Mouse (Mus musculus) fibroblast of lung, adult 2 months (primary cell): ENCODE measurements around the gene Adpgk.
"Not testable (repeated sequence)": the region's sequence is repeated elsewhere in the genome, so short reads cannot be mapped to it uniquely, and the experiment has no call there.

Experiments used
- DNase-seq: peaks from one replicate; pipeline ENCODE4 v3.0.0-alpha.2; 2011; ENCODE audit warnings: low read depth

Gene Adpgk

DNA sequence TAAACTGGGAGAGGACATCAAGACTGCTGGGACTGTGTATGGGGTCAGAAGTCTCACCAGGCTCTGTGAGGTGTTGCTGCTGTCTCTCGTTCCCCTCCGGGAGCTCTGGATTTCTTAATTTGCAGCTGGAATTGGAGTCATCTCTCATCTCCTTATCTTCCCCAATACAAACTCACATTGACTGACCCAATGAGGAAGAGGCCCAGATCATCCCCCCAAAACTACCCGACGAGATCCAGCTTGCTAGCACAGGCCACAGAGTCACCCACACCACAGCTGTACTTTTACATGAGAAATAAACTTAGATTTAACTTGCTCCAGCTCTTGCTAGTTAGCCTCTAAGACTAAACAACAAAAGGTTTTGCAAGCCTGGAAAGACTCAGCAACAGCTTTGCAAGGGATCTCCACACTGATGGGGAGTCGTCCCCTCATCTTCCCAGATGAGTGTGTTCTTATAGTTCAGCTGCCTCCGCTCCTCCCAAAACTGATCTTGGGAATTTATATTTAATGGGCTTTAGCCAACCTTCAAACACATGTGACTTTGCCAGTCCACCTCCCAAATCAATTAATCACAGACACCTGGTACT lies 1.7 kb upstream of the Adpgk start:
- DNase-seq = no peak

DNA sequence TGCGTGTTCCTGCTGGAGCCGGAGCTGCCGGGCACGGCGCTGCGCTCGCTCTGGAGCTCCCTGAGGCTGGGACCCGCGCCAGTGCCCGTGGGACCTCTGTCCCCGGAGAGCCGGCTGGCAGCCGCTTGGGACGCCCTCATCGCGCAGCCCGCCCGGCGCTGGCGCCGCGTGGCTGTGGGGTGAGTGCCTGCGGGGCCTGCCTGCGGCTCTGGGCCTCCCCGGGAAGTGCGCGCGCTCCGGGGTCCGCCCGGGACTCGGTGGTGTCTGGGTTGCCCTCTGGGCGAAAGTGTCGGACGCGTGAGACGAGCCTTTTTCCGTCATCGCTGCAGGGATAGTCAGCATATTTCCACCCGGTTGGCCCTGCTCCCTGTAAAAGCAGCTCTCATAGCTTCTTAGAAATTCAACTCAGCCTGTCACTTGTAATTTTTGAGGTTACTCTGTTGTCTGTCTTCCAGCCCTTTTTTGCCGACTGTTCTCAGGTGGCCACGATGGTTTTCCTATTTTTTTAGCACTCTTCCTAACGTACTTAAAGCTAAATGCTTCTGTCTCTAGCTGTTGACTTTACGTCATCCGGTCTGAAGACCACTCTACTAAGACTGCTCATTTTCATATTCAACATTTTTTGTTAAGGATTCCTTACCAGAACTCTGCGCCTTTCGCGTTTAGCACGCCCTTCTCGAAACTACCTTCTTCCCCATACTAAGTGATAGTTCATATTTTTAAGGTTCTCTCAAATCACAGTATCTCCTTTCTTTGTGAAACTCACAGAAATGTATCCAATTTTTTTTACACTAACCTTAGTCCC lies 532 bp downstream of the Adpgk start:
- DNase-seq = no peak

DNA sequence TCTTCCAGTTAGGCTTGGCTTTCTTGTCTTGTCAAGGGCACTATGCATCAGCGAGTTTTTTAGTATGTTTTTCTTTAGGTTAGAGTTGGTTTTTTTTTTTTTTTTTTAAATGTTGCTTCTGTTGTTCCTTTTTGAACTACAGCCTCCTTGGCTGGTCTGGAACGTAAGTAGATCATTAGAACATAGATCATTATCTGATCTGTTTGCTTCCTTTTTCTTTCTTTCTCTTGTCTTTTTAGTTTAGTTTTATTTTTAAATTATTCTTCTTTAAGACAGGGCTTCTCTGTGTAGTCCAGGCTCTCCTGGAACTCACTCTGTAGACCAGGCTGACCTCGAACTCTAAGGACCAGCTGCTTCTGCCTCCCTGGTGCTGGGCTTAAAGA lies 1.1 kb downstream of the Adpgk start:
- no peak for DNase-seq

DNA sequence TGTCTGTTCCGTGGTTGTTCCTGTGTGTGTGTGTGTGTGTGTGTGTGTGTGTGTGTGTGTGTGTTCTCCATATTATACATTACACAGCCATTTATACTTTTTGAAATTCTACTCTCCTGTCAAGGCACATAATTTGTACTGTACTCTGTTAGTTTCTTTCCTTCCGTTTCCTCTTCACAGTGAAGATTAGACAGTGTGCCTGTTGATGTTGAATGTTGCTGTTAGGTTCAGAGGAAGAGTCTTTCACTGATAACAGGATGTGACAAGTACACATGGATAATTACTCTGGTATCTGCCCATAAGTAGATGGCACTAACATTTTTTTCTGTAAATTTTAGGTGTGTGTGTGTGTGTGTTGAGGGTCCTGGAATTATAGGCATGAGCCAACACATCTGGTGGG lies 5.1 kb downstream of the Adpgk start:
- no peak for DNase-seq

DNA sequence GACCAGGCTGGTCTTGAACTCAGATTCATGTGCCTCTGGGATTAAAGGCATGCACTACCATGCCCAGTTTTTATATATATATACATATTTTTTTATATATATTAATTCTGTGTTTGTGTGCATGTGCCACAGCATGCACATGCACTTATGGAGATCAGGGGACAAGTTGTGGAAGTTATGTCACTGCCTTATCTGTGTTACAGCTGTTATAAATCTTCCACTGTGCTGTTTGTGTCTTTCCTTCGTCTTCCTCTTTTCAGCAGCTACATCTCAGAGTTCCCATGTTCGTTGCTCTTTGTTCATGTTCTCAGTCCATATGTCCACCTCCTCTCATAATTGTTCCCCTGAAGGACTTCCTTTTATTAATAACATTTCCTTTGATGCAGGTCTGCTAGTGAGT lies 16.5 kb downstream of the Adpgk start:
- no peak for DNase-seq

DNA sequence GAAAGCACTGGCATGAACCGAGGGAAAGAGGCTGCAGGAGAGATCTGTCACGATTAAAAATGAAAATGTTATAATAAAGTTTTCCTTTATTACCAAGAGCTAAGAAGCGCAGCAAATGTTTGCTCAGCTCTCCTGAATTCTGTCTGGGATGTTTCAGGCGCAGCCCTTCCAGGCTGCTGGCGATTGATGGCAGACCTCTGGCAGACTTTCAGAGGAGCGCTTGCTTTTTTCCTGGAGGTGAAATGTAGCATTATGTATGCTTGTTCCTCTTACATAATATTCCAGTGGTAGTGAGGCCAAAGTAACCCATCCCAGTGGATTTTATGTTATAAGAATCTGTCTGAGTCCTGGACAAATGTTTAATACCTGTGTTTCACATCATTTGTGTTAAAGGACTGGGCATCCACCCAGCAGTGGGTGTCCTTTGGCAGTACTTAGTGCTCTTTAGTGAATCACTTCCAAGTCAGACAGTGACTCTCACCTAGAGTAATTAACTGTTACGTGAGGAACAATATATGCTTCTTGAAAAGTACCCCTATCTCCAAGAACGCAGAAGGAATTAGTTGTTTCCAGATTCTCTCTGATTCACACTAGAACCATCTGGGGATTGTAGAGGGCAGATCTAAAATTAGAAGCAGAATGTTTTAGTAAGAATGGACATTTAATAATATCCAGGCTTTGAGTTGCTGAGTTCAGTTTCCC lies 19.4 kb downstream of the Adpgk start:
- DNase-seq = peak; percentile 47

DNA sequence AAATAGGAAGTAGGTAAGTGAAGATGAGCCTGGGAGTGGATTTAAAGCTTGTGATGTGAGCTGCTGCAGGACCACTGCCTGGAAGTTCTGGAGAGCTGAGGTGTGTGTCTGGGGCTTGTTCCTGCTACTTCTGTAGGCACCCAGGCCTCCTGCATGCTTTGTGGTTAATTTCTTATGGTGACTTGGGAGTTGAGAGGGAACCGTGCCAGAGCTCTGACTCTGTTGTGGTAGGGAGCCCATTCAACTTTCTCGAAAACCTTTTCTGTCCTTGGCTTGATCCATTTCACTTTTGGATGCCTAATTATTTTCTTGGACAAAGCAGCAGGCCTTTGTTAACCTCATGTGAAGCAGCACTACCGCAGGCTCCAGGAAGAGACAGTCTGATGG lies 19.9 kb downstream of the Adpgk start:
- peak; percentile 58 for DNase-seq

DNA sequence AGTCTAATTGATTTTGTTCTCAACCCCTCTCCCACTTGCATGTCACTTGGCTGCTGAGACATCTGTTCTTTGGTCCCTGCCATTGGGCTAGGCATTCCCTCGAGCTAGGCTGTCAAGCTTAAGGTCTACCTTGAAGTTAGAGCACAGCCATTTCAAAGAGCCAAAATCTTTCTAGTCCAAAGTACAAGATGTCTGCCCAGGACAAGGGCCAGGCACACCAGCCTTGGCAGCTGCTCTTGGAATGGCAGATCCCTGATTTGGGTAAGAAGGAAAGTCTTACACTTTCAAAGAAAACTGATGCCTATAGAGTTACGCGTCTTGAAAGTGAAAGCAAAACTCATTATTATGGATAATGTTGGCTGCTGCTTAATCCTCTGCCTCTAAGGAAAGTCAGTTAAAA lies 24.8 kb downstream of the Adpgk start:
- DNase-seq = no peak

DNA sequence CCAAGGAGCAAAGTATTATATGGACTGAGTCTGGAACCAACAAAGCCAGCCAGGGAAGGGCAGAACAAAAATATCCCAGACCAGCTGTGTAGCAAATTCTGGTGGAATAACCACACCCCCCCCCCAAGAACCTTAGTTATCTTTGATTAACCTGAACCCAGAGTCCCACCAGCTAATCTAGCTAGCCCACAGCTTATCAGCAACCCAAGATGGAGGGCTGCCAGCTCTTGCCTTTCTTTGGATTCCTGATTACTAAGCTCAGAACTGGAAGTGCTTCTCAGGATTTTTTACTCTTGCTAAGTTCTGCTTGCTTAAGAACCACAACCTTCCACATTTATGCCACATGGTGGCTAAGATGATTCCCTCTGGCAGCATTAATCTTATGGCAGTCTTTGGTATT lies 33.0 kb downstream of the Adpgk start:
- DNase-seq = peak; percentile 2

DNA sequence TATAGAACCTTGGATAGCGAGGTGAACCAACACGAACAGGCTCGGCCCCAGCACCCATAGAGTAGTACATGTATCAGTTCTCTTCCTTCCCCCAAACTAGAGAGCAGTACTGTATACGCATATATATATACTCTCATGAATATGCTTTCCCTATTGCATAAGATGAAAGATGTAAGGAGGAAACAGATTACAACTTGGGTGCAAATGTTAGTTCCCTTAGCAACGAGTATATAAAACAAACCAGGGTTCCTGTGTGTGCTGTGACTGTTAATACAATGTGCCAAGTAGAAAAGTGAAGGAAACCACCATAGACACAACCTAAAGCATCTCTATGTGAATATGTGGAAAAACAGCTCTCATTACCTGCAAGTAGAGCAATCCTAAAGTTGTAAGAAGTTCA lies 38.7 kb downstream of the Adpgk start:
- no peak for DNase-seq

DNA sequence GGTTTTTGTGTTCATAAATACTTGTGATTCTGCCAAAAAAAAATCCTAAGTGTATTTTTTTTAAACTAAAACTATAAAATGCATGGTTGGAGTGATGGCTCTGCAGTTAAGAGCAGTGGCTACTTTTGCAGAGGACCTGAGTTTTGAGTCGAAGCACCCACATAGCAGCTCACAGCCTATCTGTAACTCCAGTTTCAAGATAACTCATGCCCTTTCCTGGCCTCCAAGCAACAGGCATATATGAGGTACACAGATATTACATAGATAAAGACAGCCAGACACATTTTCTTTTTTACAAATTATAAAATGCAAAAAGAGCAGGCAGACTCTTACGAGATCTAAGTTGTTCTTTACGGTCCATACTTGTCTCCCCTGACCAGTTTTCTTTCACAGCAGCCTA lies 45.2 kb downstream of the Adpgk start:
- DNase-seq = no peak

DNA sequence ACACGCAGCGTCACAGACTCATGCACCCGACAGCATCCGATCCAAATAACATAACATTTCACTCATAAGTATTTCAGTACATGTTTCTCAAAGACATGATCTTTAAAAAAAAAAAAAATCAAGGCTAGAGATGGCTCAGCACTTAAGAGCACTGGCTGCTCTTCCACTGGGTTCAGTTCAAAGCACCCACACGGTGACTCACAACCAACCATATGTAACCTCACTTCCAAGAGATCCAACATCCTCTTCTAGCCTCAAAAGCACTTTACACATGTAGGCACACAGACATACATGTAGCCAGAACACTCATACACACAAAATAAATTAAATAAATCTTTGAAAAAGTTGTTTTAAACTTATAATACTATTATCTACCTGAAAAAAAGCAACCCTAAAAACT lies 46.5 kb downstream of the Adpgk start:
- no peak for DNase-seq

DNA sequence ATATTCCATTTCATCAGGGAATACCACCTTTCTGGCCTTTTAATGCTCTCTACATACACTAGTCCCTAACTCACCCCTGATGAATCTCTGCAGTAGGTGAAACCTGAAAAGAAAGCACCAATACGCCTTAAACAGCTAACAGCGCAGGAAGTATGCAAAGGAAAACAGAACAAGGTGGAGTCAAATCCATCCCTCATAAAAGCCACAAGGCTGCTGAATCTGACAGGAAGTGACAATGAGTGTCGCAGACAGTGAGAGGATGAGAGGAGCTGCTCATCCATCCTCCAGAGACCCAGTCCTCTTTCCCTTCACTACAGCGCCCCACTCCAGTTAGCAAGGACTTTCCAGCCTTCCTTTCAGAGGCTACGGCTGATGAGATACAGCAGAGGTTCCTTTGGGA lies 47.1 kb downstream of the Adpgk start:
- DNase-seq = no peak

DNA sequence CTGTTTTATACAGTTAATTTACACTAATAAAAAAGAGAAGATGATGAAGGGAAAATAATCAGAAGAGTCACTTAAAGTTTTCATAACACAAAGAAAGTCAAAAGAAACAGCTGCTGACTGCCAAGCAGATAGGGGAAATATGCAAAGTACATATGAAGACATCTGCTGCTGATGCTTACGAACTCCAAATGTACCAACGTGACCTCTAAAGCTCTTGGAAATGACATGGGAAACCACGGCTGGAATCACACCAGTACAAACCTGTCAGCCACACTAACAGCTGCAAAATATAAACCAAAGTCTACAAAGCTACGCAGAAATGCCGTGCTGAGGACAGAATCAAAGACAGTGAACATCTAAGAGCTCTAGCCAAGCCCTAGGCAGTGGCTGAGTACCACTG lies 47.7 kb downstream of the Adpgk start:
- DNase-seq = no peak

DNA sequence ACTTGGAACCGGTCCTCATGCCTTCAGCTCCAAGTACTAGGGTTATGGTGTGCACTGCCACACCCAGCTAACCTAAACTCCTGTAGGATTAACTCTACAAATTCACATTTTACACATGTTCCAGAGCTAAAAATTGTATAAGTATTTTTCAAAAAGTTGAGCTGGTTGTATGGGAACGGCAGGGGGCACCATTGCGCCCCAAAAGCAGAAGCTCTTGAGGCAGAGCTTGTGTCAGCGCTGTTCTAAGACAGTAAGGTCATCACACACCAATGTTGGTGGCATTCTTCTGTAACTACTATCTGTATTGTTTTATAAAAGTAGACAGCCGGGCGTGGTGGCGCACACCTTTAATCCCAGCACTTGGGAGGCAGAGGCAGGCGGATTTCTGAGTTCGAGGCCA lies 48.6 kb downstream of the Adpgk start:
- DNase-seq = peak; percentile 0

DNA sequence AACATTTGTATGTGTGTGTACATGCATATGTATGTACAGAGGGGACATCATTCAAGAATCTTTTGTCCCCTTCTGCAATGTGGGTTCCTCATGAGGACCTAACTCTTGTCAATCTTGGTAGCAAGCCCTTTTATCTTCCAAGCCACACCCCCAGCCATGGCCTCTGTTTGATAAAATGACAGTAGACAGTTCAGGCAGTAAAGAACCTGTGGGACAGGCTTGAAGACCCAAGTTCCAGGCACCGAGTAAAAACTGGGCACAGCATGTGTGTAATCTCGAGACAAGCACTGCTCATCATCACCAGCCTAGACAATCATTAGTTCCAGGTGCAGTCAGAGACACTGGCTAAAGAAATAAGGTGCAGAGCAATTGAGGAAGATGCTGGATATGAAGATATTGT lies 54.8 kb downstream of the Adpgk start:
- DNase-seq = no peak

DNA sequence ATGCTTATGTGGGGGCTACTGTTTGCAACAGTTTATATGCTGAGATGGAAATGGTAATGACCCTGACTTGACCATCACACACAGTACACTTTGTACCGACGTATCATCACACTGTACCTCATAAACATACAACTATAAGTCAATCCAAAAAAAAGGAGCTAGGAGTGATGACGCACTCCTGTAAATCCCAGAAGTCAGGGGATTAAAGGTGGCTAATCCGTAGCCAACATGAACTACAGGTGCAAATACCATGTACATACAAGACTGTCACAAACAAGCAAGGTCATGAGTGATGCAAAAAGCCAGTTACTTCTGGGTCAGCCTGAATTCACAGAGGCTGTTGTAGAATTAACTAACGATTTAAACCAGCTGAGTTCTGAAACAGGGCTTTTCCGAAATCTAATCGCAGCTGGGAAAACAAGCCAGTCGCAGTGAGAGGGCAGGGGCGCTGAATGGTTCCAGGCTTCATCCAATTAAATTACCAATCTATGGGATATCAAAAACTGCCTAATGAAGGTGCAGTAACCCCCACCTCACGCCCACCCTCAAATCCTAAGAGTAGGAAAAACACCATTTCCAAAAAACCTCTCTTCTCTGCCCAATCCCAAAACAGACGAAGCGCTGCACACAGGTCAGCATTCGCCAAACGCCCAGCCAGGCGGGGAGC lies 61.4 kb downstream of the Adpgk start:
- DNase-seq = peak; percentile 8

DNA sequence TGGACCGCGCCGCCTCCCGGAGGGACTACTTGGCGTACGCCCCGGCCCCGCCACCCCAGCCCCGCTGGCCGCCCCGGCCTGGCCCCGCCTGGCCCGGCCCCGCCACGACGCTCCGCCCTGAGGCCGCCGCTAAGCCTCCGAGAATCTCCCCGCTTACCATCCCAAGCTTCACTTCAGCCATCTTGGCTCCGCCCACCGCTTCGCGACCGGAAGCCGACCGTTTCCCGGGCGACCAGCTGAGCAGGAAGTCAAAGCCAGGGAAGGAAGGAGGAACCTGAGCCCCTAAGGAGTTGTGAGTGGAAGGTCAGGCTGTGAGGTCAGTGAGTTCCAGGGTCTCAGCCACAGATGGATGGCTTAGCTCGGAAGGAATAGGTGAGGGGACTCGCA lies 61.9 kb downstream of the Adpgk start, which contains the start of gene Bbs4:
Bbs4 (minus strand) TSS at position 256 of the 387 bp plus-strand sequence.
- DNase-seq = peak; percentile 80

DNA sequence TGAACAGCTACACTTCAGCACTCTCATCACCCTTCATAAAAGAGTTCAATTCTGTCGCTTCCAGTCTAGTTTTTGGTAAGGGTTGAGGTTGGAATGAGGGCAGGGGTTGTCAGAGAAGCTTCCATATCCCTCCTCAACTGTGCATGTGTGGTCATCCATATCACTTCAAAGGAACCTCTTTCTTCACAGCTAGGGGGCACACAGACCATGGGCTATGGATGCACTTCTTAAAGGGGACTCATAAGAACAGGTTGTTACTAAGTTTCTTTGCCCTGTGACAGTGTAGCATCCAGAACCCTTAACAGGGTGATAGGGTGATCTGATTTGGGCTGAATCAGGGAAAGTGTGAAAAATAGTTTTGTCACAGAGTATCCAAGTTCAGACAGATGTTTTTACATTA lies 66.7 kb downstream of the Adpgk start:
- DNase-seq = not testable (repeated sequence)

DNA sequence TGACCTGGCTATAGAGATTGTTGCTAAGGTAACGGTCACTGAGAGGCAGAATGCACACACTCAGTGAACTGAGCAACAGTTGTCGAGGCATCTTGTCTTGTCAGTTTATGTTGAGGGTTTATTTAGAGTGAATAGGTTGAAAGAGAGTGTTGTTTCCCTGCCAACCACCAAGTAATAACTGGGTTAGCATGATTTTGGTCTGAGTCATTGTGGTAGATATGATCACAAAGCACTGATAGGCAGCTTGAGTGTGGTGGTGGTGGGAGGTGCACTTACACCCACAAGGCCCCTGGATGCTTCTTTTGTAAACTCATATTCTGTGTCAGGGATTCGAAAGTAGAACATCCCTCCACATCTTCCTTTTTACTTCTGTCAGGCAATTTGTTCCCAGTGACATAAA lies 69.1 kb downstream of the Adpgk start:
- not testable (repeated sequence) for DNase-seq

DNA sequence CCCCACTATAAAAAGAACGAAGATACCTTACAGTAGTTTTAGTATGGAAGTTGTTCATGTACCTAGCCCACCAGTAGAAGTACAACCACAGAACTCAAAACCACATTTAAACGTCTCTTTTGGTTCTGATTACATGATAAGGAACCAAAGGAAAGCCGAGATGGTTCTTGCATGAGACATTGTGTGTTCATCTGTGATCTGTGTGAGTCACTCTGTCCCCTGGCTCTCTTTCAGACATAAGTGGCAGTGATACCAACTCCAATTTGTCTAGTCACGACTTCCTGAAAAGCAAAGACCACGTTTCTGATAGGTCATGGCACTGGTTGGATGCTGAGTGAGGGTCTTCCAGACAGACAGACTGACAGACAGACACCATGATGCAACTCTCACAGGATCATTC lies 77.9 kb downstream of the Adpgk start:
- DNase-seq = peak; percentile 2

DNA sequence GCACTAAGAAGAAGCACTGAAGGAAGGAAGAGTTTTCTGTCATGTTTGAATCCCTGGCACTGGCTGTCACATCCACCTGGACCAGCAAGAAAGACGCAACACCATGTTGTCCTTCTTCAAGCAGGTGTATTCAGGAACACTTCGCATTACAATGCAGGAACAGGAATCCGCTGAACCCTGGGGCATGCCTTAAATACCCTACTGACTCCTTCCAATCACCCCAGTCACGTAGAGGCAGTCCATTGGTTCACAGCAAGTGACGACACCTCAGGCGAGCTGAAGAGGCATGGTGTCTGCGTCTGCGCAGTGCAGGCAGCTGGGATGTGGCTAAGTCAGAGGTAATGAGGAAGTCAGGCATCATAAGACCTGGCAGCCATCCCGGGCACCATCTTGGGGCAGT lies 78.3 kb downstream of the Adpgk start:
- no peak for DNase-seq
